Mouse (Mus musculus) heart, adult 2 months (tissue): ENCODE measurements around the gene Pogz.

ENCODE experiments used
- CTCF ChIP-seq: fragments of 200-600 bp; IDR thresholded peaks from 2 replicates; pipeline ENCODE4 v1.8.1; 2022; ENCODE audit warnings: antibody characterized with exemption, mild to moderate bottlenecking, moderate library complexity
- EP300 ChIP-seq: fragments of 200-500 bp; IDR thresholded peaks from 2 replicates; pipeline ENCODE4 v1.6.1; 2011; ENCODE audit warnings: low read depth, low read length, control low read depth; ENCODE audit not compliant: insufficient read depth

GRCm38 (mm10) chr3:94813651-94814050 lies 23.7 kb upstream of the Pogz start:
- TF ChIP-seq CTCF = no peak
- no peak for TF ChIP-seq EP300
